Mouse (Mus musculus) bone marrow macrophage, adult 2 months (primary cell): ENCODE results near the gene Ccdc191. TPM values are rescaled to one million over a fixed set of nuclear protein-coding genes. Genes with fewer than 3 reads are reported as not detected.

Experiments
- H3K27ac ChIP-seq: 2 replicates; pipeline ENCODE4 v1.5.1; 2012; ENCODE audit warnings: low read depth, low read length; ENCODE audit not compliant: insufficient read depth
- H3K4me1 ChIP-seq: 2 replicates; pipeline ENCODE4 v1.6.1; 2012; ENCODE audit warnings: low read length; ENCODE audit not compliant: control insufficient read depth, insufficient read depth
- H3K4me3 ChIP-seq: 2 replicates; pipeline ENCODE4 v1.5.1; 2012; ENCODE audit warnings: mild to moderate bottlenecking, low read length, moderate library complexity; ENCODE audit not compliant: insufficient read depth
- CTCF ChIP-seq: IDR thresholded peaks from 2 replicates; pipeline ENCODE4 v1.5.1; 2012; ENCODE audit warnings: low read depth, mild to moderate bottlenecking, low read length, moderate library complexity
- POLR2A ChIP-seq: IDR thresholded peaks from 2 replicates; pipeline ENCODE4 v1.6.1; 2012; ENCODE audit warnings: mild to moderate bottlenecking, low read depth, low read length, borderline replicate concordance
- polyA plus RNA-seq: library from polyadenylated mRNA; stranded (reverse); fragments of >200 nt; gene quantifications from 2 replicates; pipeline ENCODE4 v1.2.4, GENCODE M21; 2012; ENCODE audit not compliant: missing spikeins, insufficient read depth, insufficient read length

Gene Ccdc191
- polyA plus RNA-seq, 1 experiment: 7.5 TPM

- TF ChIP-seq POLR2A (no peak), CTCF (no peak)
- Histone ChIP-seq H3K27ac (no peak within 1 kb of the TSS), H3K4me3 (no peak within 1 kb of the TSS), H3K4me1 (peaks cover 9% of the 10 kb centered on the region)
Measured at GRCm38 (mm10) chr16:43926341-43926859, 36.8 kb downstream of the Ccdc191 start, which contains the start of gene Qtrt2. Qtrt2 (minus strand) TSS chr16:43926809.

GRCm38 (mm10) chr16:43930577-43930976, 41.0 kb downstream of the Ccdc191 start:
- peak overlapping the region; percentile 50 for H3K27ac ChIP-seq
- no peak for TF ChIP-seq POLR2A
- no peak for TF ChIP-seq CTCF
- H3K4me3 ChIP-seq: no peak overlapping the region
- H3K4me1 ChIP-seq: peaks cover 9% of the 10 kb centered on the region

GRCm38 (mm10) chr16:43931502-43931901, 41.9 kb downstream of the Ccdc191 start:
- H3K27ac ChIP-seq: no peak overlapping the region

GRCm38 (mm10) chr16:43932319-43932718, 42.7 kb downstream of the Ccdc191 start:
- no peak overlapping the region for H3K4me3 ChIP-seq
- H3K4me1 ChIP-seq: peaks cover 9% of the 10 kb centered on the region
- H3K27ac ChIP-seq: no peak overlapping the region
- TF ChIP-seq POLR2A (no peak), CTCF (no peak)

More at GRCm38 (mm10) chr16:43931502-43931901, 41.9 kb downstream of the Ccdc191 start:
- Histone ChIP-seq H3K4me1 (peaks cover 9% of the 10 kb centered on the region), H3K4me3 (no peak overlapping the region)
- no peak for TF ChIP-seq CTCF

- Histone ChIP-seq H3K4me3 (no peak overlapping the region), H3K27ac (no peak overlapping the region), H3K4me1 (peaks cover 9% of the 10 kb centered on the region)
- TF ChIP-seq POLR2A: no peak
- no peak for TF ChIP-seq CTCF
Measured at GRCm38 (mm10) chr16:43933041-43933440, 43.4 kb downstream of the Ccdc191 start.

GRCm38 (mm10) chr16:43934856-43935255, 45.3 kb downstream of the Ccdc191 start:
- TF ChIP-seq CTCF: no peak
- TF ChIP-seq POLR2A: no peak
- Histone ChIP-seq H3K4me3 (no peak overlapping the region), H3K4me1 (peaks cover 4% of the 10 kb centered on the region), H3K27ac (no peak overlapping the region)

GRCm38 (mm10) chr16:43935367-43935766, 45.8 kb downstream of the Ccdc191 start:
- Histone ChIP-seq H3K27ac (no peak overlapping the region), H3K4me1 (peaks cover 3% of the 10 kb centered on the region), H3K4me3 (no peak overlapping the region)
- TF ChIP-seq POLR2A: no peak
- TF ChIP-seq CTCF: no peak

- Histone ChIP-seq H3K4me3 (no peak overlapping the region), H3K4me1 (no peaks in the 10 kb centered on the region), H3K27ac (no peak overlapping the region)
- no peak for TF ChIP-seq CTCF
- no peak for TF ChIP-seq POLR2A
Measured at GRCm38 (mm10) chr16:43935892-43936291, 46.3 kb downstream of the Ccdc191 start.

- Histone ChIP-seq H3K4me3 (no peak overlapping the region), H3K4me1 (no peaks in the 10 kb centered on the region), H3K27ac (no peak overlapping the region)
- TF ChIP-seq POLR2A: no peak
- no peak for TF ChIP-seq CTCF
Measured at GRCm38 (mm10) chr16:43940846-43941245, 51.2 kb downstream of the Ccdc191 start.

- peaks cover 6% of the 10 kb centered on the region for H3K4me1 ChIP-seq
- H3K27ac ChIP-seq: no peak overlapping the region
- H3K4me3 ChIP-seq: no peak overlapping the region
- no peak for TF ChIP-seq POLR2A
- no peak for TF ChIP-seq CTCF
Measured at GRCm38 (mm10) chr16:43945351-43945750, 55.8 kb downstream of the Ccdc191 start.

- TF ChIP-seq CTCF (no peak), POLR2A (no peak)
- peaks cover 6% of the 10 kb centered on the region for H3K4me1 ChIP-seq
- no peak overlapping the region for H3K27ac ChIP-seq
- no peak overlapping the region for H3K4me3 ChIP-seq
Measured at GRCm38 (mm10) chr16:43945869-43946268, 56.3 kb downstream of the Ccdc191 start.
